Mouse (Mus musculus) hindbrain, embryonic 14.5 days (tissue): Measurements from ENCODE around the gene Arnt2. TPM values are rescaled to one million over a fixed set of nuclear protein-coding genes. Genes with fewer than 3 reads are reported as not detected.

Experiments used
- ATAC-seq: fragments of 200-750 bp; cut with Nextera tagmentation; 2 replicates; pipeline ENCODE4 v1.8.0; 2017; ENCODE audit warnings: moderate number of reproducible peaks, mild to moderate bottlenecking, moderate TSS enrichment, moderate library complexity; ENCODE audit not compliant: low FRiP score
- DNase-seq: peaks from one replicate; pipeline ENCODE4 v3.0.0-alpha.2; 2015; ENCODE audit warnings: low spot score
- H3K27ac ChIP-seq: fragments of 300-500 bp; sonication (generic); 2 replicates; pipeline ENCODE4 v1.5.1; 2014; ENCODE audit warnings: mild to moderate bottlenecking, moderate library complexity
- H3K27me3 ChIP-seq: fragments of 300-500 bp; sonication (generic); 2 replicates; pipeline ENCODE4 v1.6.1; 2014; ENCODE audit warnings: mild to moderate bottlenecking, low read length, mixed read lengths; ENCODE audit not compliant: control insufficient read depth, insufficient read depth
- H3K36me3 ChIP-seq: fragments of 300-500 bp; sonication (generic); replicated peaks from 2 replicates; pipeline ENCODE4 v1.6.1; 2014; ENCODE audit not compliant: control insufficient read depth, insufficient read depth
- H3K4me1 ChIP-seq: fragments of 300-500 bp; sonication (generic); replicated peaks from 2 replicates; pipeline ENCODE4 v1.6.1; 2014; ENCODE audit warnings: antibody characterized with exemption, low read length, mixed read lengths; ENCODE audit not compliant: control insufficient read depth, insufficient read depth
- H3K4me2 ChIP-seq: fragments of 300-500 bp; sonication (generic); replicated peaks from 2 replicates; pipeline ENCODE4 v1.6.1; 2014; ENCODE audit warnings: mild to moderate bottlenecking, moderate library complexity
- H3K4me3 ChIP-seq: fragments of 300-500 bp; sonication (generic); replicated peaks from 2 replicates; pipeline ENCODE4 v1.5.1; 2014; ENCODE audit warnings: mild to moderate bottlenecking, low read length
- H3K9ac ChIP-seq: fragments of 300-500 bp; sonication (generic); 2 replicates; pipeline ENCODE4 v1.6.1; 2014
- H3K9me3 ChIP-seq: fragments of 300-500 bp; sonication (generic); 2 replicates; pipeline ENCODE4 v1.6.1; 2016; ENCODE audit warnings: low read length; ENCODE audit not compliant: control insufficient read depth
- WGBS: fragments of 180-500 bp; shearing (Covaris S2); extraction: QIAGEN DNeasy Blood & Tissue Kit; methylation state at CpG from one replicate; pipeline ENCODE4 v1.1.7; 2014; 5-methylcytosine and 5-hydroxymethylcytosine counted together
- polyA plus RNA-seq: library from polyadenylated mRNA; unstranded; fragments of >200 nt; fragmentation: Nextera tagmentation; extraction: Ambion mirVana; gene quantifications from 2 replicates; pipeline ENCODE4 v1.2.1, GENCODE M21; 2014

Gene Arnt2
- polyA plus RNA-seq, 1 experiment from 2014 or later, result 67.4 TPM

GRCm38 (mm10) chr7:84293054-84293453 is 116.9 kb downstream of the Arnt2 start:
- Histone ChIP-seq H3K9me3 (no peaks in the 10 kb centered on the region), H3K4me3 (no peak overlapping the region), H3K27ac (no peak overlapping the region), H3K4me2 (no peak overlapping the region), H3K9ac (no peak overlapping the region), H3K27me3 (no peaks in the 10 kb centered on the region), H3K4me1 (no peaks in the 10 kb centered on the region), H3K36me3 (peaks cover 27% of the 10 kb centered on the region)
- ATAC-seq (no peak), DNase-seq (no peak)
- WGBS, result 91% methylated on average over 7 of the region's 7 CpGs

- ATAC-seq (no peak), DNase-seq (no peak)
- Histone ChIP-seq H3K27me3 (no peaks in the 10 kb centered on the region), H3K9ac (no peak overlapping the region), H3K27ac (no peak overlapping the region), H3K4me2 (no peak overlapping the region), H3K36me3 (peaks cover 57% of the 10 kb centered on the region), H3K4me1 (no peaks in the 10 kb centered on the region), H3K9me3 (no peaks in the 10 kb centered on the region), H3K4me3 (no peak overlapping the region)
- WGBS, result 83% methylated on average over 2 of the region's 2 CpGs
Measured at GRCm38 (mm10) chr7:84287226-84287587, 122.8 kb downstream of the Arnt2 start.

- Histone ChIP-seq H3K4me1 (no peaks in the 10 kb centered on the region), H3K4me3 (no peak overlapping the region), H3K27me3 (no peaks in the 10 kb centered on the region), H3K4me2 (no peak overlapping the region), H3K9ac (no peak overlapping the region), H3K27ac (no peak overlapping the region), H3K9me3 (no peaks in the 10 kb centered on the region), H3K36me3 (peaks cover 63% of the 10 kb centered on the region)
- DNase-seq (no peak), ATAC-seq (no peak)
- WGBS, result 77% methylated on average over 8 of the region's 8 CpGs
Measured at GRCm38 (mm10) chr7:84286526-84287225, 123.3 kb downstream of the Arnt2 start.

- Histone ChIP-seq H3K27me3 (no peaks in the 10 kb centered on the region), H3K36me3 (peaks cover 71% of the 10 kb centered on the region), H3K27ac (no peak overlapping the region), H3K4me2 (no peak overlapping the region), H3K9ac (no peak overlapping the region), H3K4me1 (no peaks in the 10 kb centered on the region), H3K9me3 (no peaks in the 10 kb centered on the region), H3K4me3 (no peak overlapping the region)
- 92% methylated on average over 7 of the region's 7 CpGs for WGBS
- ATAC-seq (no peak), DNase-seq (no peak)
Measured at GRCm38 (mm10) chr7:84285790-84286189, 124.2 kb downstream of the Arnt2 start.

GRCm38 (mm10) chr7:84284974-84285373 is 125.0 kb downstream of the Arnt2 start:
- Histone ChIP-seq H3K4me3 (no peak overlapping the region), H3K36me3 (peaks cover 80% of the 10 kb centered on the region), H3K9me3 (no peaks in the 10 kb centered on the region), H3K9ac (no peak overlapping the region), H3K27ac (no peak overlapping the region), H3K4me2 (no peak overlapping the region), H3K27me3 (no peaks in the 10 kb centered on the region), H3K4me1 (no peaks in the 10 kb centered on the region)
- DNase-seq, result no peak
- WGBS, result 84% methylated on average over 3 of the region's 3 CpGs
- no peak for ATAC-seq

GRCm38 (mm10) chr7:84282231-84282630 is 127.7 kb downstream of the Arnt2 start:
- Histone ChIP-seq H3K4me2 (no peak overlapping the region), H3K9ac (no peak overlapping the region), H3K27me3 (no peaks in the 10 kb centered on the region), H3K9me3 (no peaks in the 10 kb centered on the region), H3K4me3 (no peak overlapping the region), H3K27ac (no peak overlapping the region), H3K4me1 (no peaks in the 10 kb centered on the region), H3K36me3 (peaks cover 83% of the 10 kb centered on the region)
- DNase-seq, result no peak
- ATAC-seq, result no peak
- WGBS, result 94% methylated on average over 4 of the region's 4 CpGs

GRCm38 (mm10) chr7:84279231-84279630 is 130.7 kb downstream of the Arnt2 start:
- Histone ChIP-seq H3K9ac (no peak overlapping the region), H3K4me2 (no peak overlapping the region), H3K36me3 (peaks cover 87% of the 10 kb centered on the region), H3K4me3 (no peak overlapping the region), H3K27me3 (no peaks in the 10 kb centered on the region), H3K9me3 (no peaks in the 10 kb centered on the region), H3K27ac (no peak overlapping the region), H3K4me1 (no peaks in the 10 kb centered on the region)
- 82% methylated on average over 1 of the region's 1 CpGs for WGBS
- no peak for DNase-seq
- ATAC-seq, result no peak

GRCm38 (mm10) chr7:84275312-84275711 is 134.7 kb downstream of the Arnt2 start:
- Histone ChIP-seq H3K9ac (no peak overlapping the region), H3K36me3 (peaks cover 78% of the 10 kb centered on the region), H3K4me1 (no peaks in the 10 kb centered on the region), H3K4me3 (no peak overlapping the region), H3K27me3 (no peaks in the 10 kb centered on the region), H3K9me3 (no peaks in the 10 kb centered on the region), H3K27ac (no peak overlapping the region), H3K4me2 (no peak overlapping the region)
- 88% methylated on average over 10 of the region's 10 CpGs for WGBS
- ATAC-seq (no peak), DNase-seq (no peak)

GRCm38 (mm10) chr7:84273930-84274329 is 136.0 kb downstream of the Arnt2 start:
- ATAC-seq (no peak), DNase-seq (no peak)
- peaks cover 77% of the 10 kb centered on the region for H3K36me3 ChIP-seq

More at GRCm38 (mm10) chr7:84273930-84274329, 136.0 kb downstream of the Arnt2 start:
- no peak overlapping the region for H3K4me3 ChIP-seq
- no peaks in the 10 kb centered on the region for H3K27me3 ChIP-seq
- no peak overlapping the region for H3K27ac ChIP-seq
- WGBS, result 90% methylated on average over 6 of the region's 6 CpGs
- H3K9me3 ChIP-seq, result no peaks in the 10 kb centered on the region
- H3K4me2 ChIP-seq, result no peak overlapping the region
- no peaks in the 10 kb centered on the region for H3K4me1 ChIP-seq
- no peak overlapping the region for H3K9ac ChIP-seq
